Mouse (Mus musculus) frontal cortex, adult 2 months (tissue): ENCODE data around the gene Acsm5. TPM values are rescaled to one million over a fixed set of nuclear protein-coding genes. Genes with fewer than 3 reads are reported as not detected.
"Not testable (repeated sequence)": the region's sequence is repeated elsewhere in the genome, so short reads cannot be mapped to it uniquely, and the experiment has no call there.

Experiments used
- DNase-seq, 2 experiments: peaks; one replicate each; pipeline ENCODE4 v3.0.0; 2022; ENCODE audit warnings: low spot score in 1 of 2; ENCODE audit errors: extremely low spot score in 1 of 2
- polyA plus RNA-seq: library from polyadenylated mRNA; depleted of rRNA; stranded (reverse); fragments of >200 nt; gene quantifications from 2 replicates; pipeline ENCODE4 v1.2.3, GENCODE M21; 2012; rRNA removed

The Acsm5 gene
- polyA plus RNA-seq, 1 experiment, result 0.92 TPM

DNA sequence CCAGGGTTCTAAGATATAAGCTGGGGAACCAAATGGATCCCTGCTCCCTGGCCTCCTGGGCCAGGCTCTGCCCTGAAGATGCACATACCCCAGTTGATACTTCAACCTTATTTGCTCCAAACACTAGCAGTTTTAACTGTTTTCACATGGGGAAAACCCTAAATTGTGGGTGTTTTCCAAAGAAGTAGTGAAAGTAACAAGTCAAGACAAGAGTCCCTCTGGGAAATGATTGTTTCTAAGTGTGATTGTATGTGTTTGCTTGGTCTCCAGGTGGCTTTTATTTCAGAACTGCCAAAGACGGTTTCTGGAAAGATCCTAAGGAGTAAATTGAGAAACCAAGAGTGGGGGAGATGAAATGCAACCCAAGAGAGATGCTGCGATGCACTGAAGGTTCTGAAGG lies 23.2 kb downstream of the Acsm5 start:
- DNase-seq, result no peak

DNA sequence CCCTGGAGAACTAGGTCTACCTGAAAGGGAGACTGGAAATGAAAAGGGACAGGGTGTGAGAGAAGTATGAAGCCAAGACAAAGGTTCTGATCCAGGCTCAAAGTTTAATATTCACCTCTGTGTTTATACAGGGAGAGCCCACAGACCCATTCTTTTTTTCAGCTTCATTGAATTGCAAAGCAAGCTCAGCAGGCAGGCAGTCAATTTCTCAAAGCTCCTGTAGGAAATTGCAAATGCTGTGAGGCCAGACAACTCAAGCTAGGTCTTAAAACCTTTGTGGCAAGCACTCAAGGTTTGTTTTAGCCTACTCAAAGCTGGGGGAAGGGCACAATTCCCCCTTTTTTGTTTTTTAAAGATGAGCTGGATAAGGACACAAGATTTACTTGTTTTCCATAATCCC lies 26.3 kb downstream of the Acsm5 start:
- DNase-seq, result no peak

DNA sequence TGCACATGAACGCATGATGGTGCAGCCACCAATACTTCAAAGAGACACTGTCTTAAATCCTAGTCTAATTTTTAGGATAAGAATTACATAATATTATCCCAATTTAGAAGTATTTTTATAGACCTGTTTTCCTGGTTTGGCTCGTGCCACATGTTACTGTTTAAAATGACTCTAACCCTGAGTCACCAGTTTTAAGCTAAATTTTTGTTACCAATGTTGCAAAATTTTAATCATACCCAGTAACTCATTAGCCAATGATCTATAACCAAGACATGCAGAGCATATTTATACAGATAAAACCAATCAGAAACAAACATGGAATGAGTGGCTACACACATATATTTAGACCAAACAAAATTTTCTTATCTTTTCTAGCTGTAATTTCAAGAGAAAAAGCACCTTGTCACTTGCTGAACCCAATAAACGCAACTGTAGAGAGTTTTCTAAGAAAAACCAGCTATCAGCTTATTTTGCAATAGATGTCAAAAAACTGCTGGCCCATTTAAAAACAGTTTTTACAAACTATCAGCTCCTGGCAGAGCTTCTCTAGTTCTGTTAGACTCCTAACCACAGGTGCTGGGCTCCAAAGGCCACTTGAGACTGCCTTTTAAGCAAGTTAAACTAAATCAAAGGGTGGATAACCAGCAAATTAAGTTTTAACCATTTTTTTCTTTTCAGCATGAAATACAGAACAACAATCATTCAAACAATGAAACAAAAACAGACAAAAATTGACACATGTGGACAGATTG lies 31.4 kb downstream of the Acsm5 start:
- no peak for DNase-seq

DNA sequence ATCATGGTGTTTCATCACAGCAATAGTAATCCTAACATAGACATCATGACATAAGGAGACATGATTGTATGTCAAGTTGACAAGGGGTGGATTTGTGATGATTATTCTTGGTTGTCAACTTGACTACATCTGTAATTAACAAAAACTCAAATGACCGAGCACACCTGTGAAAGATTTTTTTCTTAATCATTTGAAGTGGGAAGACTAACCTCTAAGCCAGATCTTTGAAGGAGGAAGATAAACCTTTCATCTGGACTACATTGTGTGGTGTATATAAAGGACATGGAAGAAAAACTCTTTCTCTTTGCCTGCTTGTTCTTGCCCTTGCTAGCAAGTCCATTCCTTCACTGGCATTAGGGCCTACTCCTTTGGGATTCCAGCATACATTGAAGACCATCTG lies 34.8 kb downstream of the Acsm5 start, which contains the start of gene Acsm2:
Gene Acsm2 (plus strand): TSS at position 301 of the 400 bp plus-strand sequence.
- DNase-seq, result no peak

DNA sequence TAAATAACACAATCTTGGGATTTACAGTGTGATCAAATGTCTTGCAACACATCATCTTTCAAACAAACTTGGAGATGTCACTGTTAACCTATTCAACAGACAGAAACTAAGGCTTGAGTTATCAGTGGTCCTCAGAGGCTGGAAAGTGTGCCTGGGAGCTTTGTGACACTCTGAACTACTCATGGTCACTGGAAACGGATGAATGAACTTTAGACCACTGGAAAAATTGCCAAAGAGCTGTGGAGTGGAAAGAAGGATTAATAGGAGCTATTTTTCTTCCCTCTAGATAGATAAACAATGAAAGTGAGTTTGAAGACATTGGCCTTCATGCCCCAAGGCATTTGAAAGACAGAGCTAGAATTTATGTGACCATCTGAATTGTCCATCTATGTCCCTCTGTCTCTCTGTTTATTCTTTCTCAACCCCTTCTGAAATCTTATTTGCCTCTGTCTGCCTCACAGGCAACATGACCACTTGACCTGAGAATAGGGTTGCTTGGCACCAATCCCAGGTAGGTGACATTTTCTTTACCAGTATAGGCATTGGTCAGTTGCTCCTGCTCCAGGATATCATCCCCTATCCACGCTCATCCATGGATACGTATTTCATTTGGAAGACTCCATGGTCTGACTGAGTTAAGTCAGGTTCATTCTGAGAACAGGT lies 40.7 kb downstream of the Acsm5 start:
- no peak for DNase-seq

DNA sequence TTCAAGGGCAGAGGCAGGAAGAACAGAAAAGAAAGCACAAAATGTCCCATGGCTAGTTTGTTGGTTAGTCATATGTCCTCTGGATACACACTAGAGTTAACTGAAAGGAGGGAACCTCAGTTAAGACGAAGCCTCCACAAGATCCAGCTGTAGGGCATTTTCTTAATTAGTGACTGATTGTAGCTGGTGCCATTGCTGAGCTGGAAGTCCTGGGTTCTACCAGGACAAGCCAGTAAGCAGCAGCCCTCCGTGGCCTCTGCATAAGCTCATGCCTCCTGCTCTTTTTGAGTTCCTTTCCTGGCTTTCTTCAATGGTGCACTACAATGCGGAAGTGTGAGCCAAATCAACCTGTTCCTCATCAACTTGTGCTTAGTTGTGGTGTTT lies 41.2 kb downstream of the Acsm5 start:
- DNase-seq, result no peak

DNA sequence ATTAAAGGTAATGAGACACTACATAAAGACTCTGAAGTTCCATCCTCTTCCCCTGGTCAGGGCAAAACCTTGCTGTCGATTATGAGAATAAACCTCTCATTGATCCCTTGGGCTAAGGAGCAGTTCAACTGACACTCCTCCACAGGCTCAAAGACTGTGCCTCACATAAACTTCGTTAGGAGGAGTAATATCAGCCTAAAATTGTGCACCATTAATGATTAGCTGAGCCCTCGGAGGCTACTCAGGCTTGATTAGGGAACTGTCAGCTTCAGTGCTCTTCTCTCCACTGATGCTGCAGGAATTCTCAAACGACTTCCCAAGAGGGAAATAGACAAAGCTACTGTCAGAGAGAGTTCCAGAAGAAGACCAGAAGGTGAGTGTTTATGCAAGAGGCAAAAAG lies 42.2 kb downstream of the Acsm5 start:
- DNase-seq, result no peak

DNA sequence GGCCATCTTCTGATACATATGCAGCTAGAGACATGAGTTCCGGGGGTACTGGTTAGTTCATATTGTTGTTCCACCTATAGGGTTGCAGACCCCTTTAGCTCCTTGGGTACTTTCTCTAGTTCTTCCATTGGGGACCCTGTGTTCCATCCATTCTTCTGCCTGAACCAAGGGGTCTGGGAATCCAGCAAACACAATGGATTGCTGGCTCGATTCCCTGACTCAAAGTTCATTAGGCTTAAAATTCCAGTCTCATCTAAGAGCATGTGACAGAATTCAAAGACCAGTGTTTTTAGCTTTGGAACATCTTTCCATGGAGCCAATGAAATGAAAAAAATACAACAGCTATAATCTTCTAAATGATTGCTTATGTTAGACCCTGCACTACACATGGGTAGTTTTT lies 43.2 kb downstream of the Acsm5 start:
- DNase-seq, result not testable (repeated sequence)

DNA sequence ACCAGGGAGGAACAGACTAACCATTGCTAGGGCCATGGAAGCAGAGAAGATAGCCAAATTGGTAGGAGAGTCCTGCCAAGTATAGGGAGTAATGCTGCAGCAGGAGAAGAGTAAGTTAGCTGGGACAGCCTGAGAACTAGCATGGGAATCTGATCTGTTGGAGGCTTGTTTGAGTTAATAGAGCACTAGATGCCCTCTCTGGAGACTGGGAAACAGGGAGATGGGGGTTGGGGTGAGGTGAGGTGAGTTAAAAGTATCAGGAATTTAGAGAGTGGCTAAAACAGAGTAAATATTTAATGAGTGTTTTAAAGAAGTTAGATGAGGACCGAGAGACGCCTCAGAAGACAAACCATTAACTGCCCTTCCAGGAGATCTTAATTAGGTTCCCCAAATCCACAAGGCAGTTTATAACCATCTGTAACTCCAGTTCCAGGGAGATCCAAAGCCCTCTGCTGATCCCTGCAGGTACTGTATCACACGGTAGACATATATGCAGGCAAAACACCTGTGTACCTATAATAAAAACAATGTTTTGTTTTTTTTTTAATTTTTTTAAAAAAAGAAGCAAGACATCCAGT lies 75.4 kb downstream of the Acsm5 start:
- DNase-seq, result no peak

Other genes with a start within 250 kb of the Acsm5 start
- gene Gp2, start 60.2 kb upstream of the Acsm5 start, polyA plus RNA-seq, result 0.06 and 0.12 TPM in 2 replicates
- not detected in 2 replicates for gene Umod, start 40.2 kb upstream of the Acsm5 start, polyA plus RNA-seq
- gene Pdilt, start 4.0 kb downstream of the Acsm5 start, polyA plus RNA-seq, result not detected in 2 replicates
- gene Acsm2, start 34.9 kb downstream of the Acsm5 start, polyA plus RNA-seq, result not detected in 2 replicates
- not detected in 2 replicates for gene Acsm1, start 87.6 kb downstream of the Acsm5 start, polyA plus RNA-seq
- gene Acsm4, start 170.6 kb downstream of the Acsm5 start, polyA plus RNA-seq, result 0.16 and 0.23 TPM in 2 replicates
- gene Thumpd1, start 201.3 kb downstream of the Acsm5 start, polyA plus RNA-seq, result 35.9 and 36.7 TPM in 2 replicates
- 0.04 and 0.12 TPM in 2 replicates for gene Acsm3, start 241.5 kb downstream of the Acsm5 start, polyA plus RNA-seq